Mouse (Mus musculus) layer of hippocampus, postnatal 25 days (tissue): Measurements from ENCODE around the gene Psmd12. TPM values are rescaled to one million over a fixed set of nuclear protein-coding genes. Genes with fewer than 3 reads are reported as not detected.
"Not testable (repeated sequence)": the region's sequence is repeated elsewhere in the genome, so short reads cannot be mapped to it uniquely, and the experiment has no call there.

ENCODE experiments used
- DNase-seq, 2 experiments: peaks; one replicate each; pipeline ENCODE4 v3.0.0; 2022; ENCODE audit warnings: mixed read lengths in 2 of 2, low spot score in 1 of 2; ENCODE audit errors: extremely low spot score in 1 of 2
- total RNA-seq, 2 experiments: library from RNA; stranded (reverse); gene quantifications; 2 replicates each; pipeline ENCODE4 v1.2.3; 2021

The Psmd12 gene
- total RNA-seq, 2 experiments from 2014 or later = 65.9 to 72.2 TPM

- no peak for DNase-seq
Observed at GRCm38 (mm10) chr11:107458986-107459385, 20.3 kb upstream of the Psmd12 start.

- no peak for DNase-seq
Observed at GRCm38 (mm10) chr11:107459828-107460227, 19.5 kb upstream of the Psmd12 start.

- DNase-seq = no peak
Observed at GRCm38 (mm10) chr11:107462478-107462877, 16.8 kb upstream of the Psmd12 start.

GRCm38 (mm10) chr11:107463251-107463681, 16.0 kb upstream of the Psmd12 start:
- DNase-seq = no peak

- DNase-seq = no peak
Observed at GRCm38 (mm10) chr11:107464141-107464540, 15.1 kb upstream of the Psmd12 start.

GRCm38 (mm10) chr11:107465041-107465440, 14.2 kb upstream of the Psmd12 start:
- DNase-seq = no peak

GRCm38 (mm10) chr11:107465969-107466368, 13.3 kb upstream of the Psmd12 start:
- DNase-seq = no peak

- DNase-seq = no peak
Observed at GRCm38 (mm10) chr11:107466611-107467391, 12.5 kb upstream of the Psmd12 start.

- no peak for DNase-seq
Observed at GRCm38 (mm10) chr11:107468252-107469030, 10.8 kb upstream of the Psmd12 start.

- peak; percentile 72 to 73 for DNase-seq
Observed at GRCm38 (mm10) chr11:107469031-107469522, 10.2 kb upstream of the Psmd12 start.

- peak; percentile 47 to 58 for DNase-seq
Observed at GRCm38 (mm10) chr11:107469523-107470371, 9.5 kb upstream of the Psmd12 start.

- DNase-seq = peak; percentile 75 to 77
Observed at GRCm38 (mm10) chr11:107470521-107471041, 8.7 kb upstream of the Psmd12 start, which contains the start of gene Pitpnc1. TSS of gene Pitpnc1 (minus strand) at chr11:107470699.

- DNase-seq = no peak
Observed at GRCm38 (mm10) chr11:107471071-107471720, 8.1 kb upstream of the Psmd12 start.

- DNase-seq = no peak
Observed at GRCm38 (mm10) chr11:107472304-107472703, 7.0 kb upstream of the Psmd12 start.

GRCm38 (mm10) chr11:107473137-107473820, 6.0 kb upstream of the Psmd12 start:
- no peak for DNase-seq

GRCm38 (mm10) chr11:107479862-107480203, 549 bp downstream of the Psmd12 start:
- no peak for DNase-seq

GRCm38 (mm10) chr11:107484341-107484740, 5.1 kb downstream of the Psmd12 start:
- no peak for DNase-seq

GRCm38 (mm10) chr11:107502801-107503200, 23.5 kb downstream of the Psmd12 start:
- no peak for DNase-seq

- DNase-seq = not testable (repeated sequence)
Observed at GRCm38 (mm10) chr11:107504364-107504763, 25.1 kb downstream of the Psmd12 start.
